Mouse (Mus musculus): ENCODE measurements at regions not wholly inside any gene's neighbourhood (a gene's known extent, or its start where the extent isn't known, plus 50 kb on each side); places are given as distances from the start of the nearest gene placed in this dataset.

DNA sequence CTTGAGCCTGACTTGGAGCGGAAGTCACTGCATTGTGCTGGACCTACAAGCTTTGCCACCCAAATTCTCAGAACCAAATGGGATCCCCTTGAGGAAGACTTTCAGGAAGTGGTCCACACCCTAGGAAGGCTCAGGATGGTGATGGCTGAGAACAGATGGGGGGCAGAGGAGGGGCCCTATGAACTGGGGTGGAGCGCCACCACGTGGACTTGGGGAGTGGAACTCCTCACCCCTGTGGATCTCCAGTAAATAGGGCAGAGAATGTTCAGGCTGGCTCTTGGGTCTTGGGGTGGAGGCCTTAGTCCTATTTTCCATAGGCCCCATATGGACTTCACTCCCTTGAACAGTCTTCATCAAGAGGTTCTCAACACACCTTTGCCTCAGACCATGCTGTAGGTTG lies 260.6 kb downstream of the Dysf start:
- TF ChIP-seq POLR2AphosphoS5 (IDR thresholded peaks at IDR 0.05; ENCODE audit: borderline replicate concordance, low read depth, low read length): no peak
- no peak for TF ChIP-seq SIN3A (IDR thresholded peaks at IDR 0.05; ENCODE audit: low read length)
- TF ChIP-seq HCFC1 (IDR thresholded peaks at IDR 0.05; ENCODE audit: low read depth, low read length): no peak
- TF ChIP-seq GATA1 (IDR thresholded peaks at IDR 0.05; ENCODE audit: low read depth, low read length): no peak
- no peak for TF ChIP-seq ZNF384 (IDR thresholded peaks at IDR 0.05; ENCODE audit: low read depth, low read length)
- no peak for TF ChIP-seq CTCF (IDR thresholded peaks at IDR 0.05 in 2 of 3, conservative IDR thresholded peaks at IDR 0.05 in 1 of 3; ENCODE audit: control insufficient read depth in 1 of 3, insufficient read depth in 1 of 3, low read depth in 2 of 3, low read length in 3 of 3, poor library complexity in 1 of 3, severe bottlenecking in 1 of 3)
- TF ChIP-seq USF2 (IDR thresholded peaks at IDR 0.05; ENCODE audit: borderline replicate concordance in 1 of 2, insufficient read depth in 1 of 2, low read depth in 1 of 2, low read length in 2 of 2): no peak
- TF ChIP-seq USF1 (IDR thresholded peaks at IDR 0.05; ENCODE audit: low read depth, low read length): no peak
- TF ChIP-seq POLR2A (IDR thresholded peaks at IDR 0.05; ENCODE audit: control insufficient read depth in 1 of 2, insufficient read depth in 1 of 2, low read depth in 1 of 2, low read length in 2 of 2, poor library complexity in 1 of 2): no peak
- TF ChIP-seq ZC3H11A (IDR thresholded peaks at IDR 0.05; ENCODE audit: low read depth, low read length): no peak
- no peak for TF ChIP-seq MEF2A (IDR thresholded peaks at IDR 0.05; ENCODE audit: extremely low read depth, insufficient replicate concordance, low read depth, low read length, poor library complexity, severe bottlenecking)
- TF ChIP-seq BHLHE40 (IDR thresholded peaks at IDR 0.05; ENCODE audit: borderline replicate concordance, low read depth, low read length): no peak
- no peak for TF ChIP-seq CHD2 (IDR thresholded peaks at IDR 0.05; ENCODE audit: low read length)
- TF ChIP-seq CHD1 (IDR thresholded peaks at IDR 0.05; ENCODE audit: low read depth, low read length): no peak
- no peak for TF ChIP-seq E2F4 (IDR thresholded peaks at IDR 0.05; ENCODE audit: borderline replicate concordance, low read depth, low read length)
- no peak for TF ChIP-seq ZKSCAN1 (IDR thresholded peaks at IDR 0.05; ENCODE audit: low read depth, low read length)
- H3K4me3 ChIP-seq (ENCODE audit: control insufficient read depth in 1 of 2, insufficient read depth in 1 of 2, low read depth in 2 of 2, low read length in 2 of 2): no peak overlapping the region
- H3K27me3 ChIP-seq (ENCODE audit: control insufficient read depth in 1 of 2, insufficient read depth in 2 of 2, low read length in 2 of 2): no peaks in the 10 kb centered on the region
- H3K27ac ChIP-seq (ENCODE audit: control insufficient read depth, low read depth, low read length): no peak overlapping the region
- H3K9ac ChIP-seq (ENCODE audit: control insufficient read depth, low read depth, low read length, poor library complexity, severe bottlenecking): no peak overlapping the region
- H3K36me3 ChIP-seq (ENCODE audit: control insufficient read depth in 1 of 2, insufficient read depth in 2 of 2, low read length in 2 of 2): no peaks in the 10 kb centered on the region
- H3K9me3 ChIP-seq (replicated peaks; ENCODE audit: insufficient read depth, low read length): no peaks in the 10 kb centered on the region
- no peak for DNase-seq (ENCODE audit: low read depth, low spot score)
- no peaks in the 10 kb centered on the region for H3K4me1 ChIP-seq (ENCODE audit: control insufficient read depth in 1 of 2, insufficient read depth in 2 of 2, low read length in 2 of 2)
- no peaks in the 10 kb centered on the region for H3K79me2 ChIP-seq (ENCODE audit: control insufficient read depth, insufficient read depth, low read length, poor library complexity)

DNA sequence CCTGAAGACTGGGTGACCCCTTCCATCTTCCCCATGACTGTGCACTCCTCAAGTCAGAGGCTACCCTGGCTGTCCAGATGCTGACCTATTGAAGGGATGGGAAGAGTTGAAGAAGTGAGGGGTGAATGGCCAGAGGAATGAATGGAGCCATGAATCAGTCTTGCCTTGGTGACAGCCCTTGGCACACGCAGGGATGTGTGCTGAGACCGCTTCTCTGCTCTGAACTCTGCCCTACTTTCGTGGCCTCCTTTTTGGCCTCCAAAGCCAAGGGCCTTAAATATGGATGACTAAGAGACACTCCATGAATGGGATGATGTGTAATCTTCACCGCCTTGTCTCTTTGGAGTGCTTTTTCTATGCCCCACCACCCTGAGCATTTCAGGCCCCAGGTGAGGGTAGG lies 259.7 kb downstream of the Dysf start:
- H3K9ac ChIP-seq (ENCODE audit: control insufficient read depth, low read depth, low read length, poor library complexity, severe bottlenecking): no peak overlapping the region
- no peak overlapping the region for H3K27ac ChIP-seq (ENCODE audit: control insufficient read depth, low read depth, low read length)
- no peak overlapping the region for H3K4me3 ChIP-seq (ENCODE audit: control insufficient read depth in 1 of 2, insufficient read depth in 1 of 2, low read depth in 2 of 2, low read length in 2 of 2)
- no peaks in the 10 kb centered on the region for H3K27me3 ChIP-seq (ENCODE audit: control insufficient read depth in 1 of 2, insufficient read depth in 2 of 2, low read length in 2 of 2)
- TF ChIP-seq MAZ (IDR thresholded peaks at IDR 0.05; ENCODE audit: low read depth, low read length) (no peak), NELFE (IDR thresholded peaks at IDR 0.05; ENCODE audit: low read depth, low read length) (no peak), GATA1 (IDR thresholded peaks at IDR 0.05; ENCODE audit: low read depth, low read length) (no peak), GABPA (IDR thresholded peaks at IDR 0.05; ENCODE audit: low read depth, low read length) (no peak), KAT2A (conservative IDR thresholded peaks at IDR 0.05; ENCODE audit: low read depth, low read length) (no peak), ZNF384 (IDR thresholded peaks at IDR 0.05; ENCODE audit: low read depth, low read length) (no peak), MAFK (IDR thresholded peaks at IDR 0.05; ENCODE audit: borderline replicate concordance, low read depth, low read length) (no peak), USF1 (IDR thresholded peaks at IDR 0.05; ENCODE audit: low read depth, low read length) (no peak), HCFC1 (IDR thresholded peaks at IDR 0.05; ENCODE audit: low read depth, low read length) (no peak), EP300 (IDR thresholded peaks at IDR 0.05; ENCODE audit: low read depth in 1 of 2, low read length in 2 of 2) (no peak), ZKSCAN1 (IDR thresholded peaks at IDR 0.05; ENCODE audit: low read depth, low read length) (no peak), MYC (IDR thresholded peaks at IDR 0.05; ENCODE audit: low read depth, low read length) (no peak), UBTF (IDR thresholded peaks at IDR 0.05; ENCODE audit: borderline replicate concordance, insufficient read depth, low read depth, low read length) (no peak), MAX (IDR thresholded peaks at IDR 0.05; ENCODE audit: low read length) (no peak), TAL1 (IDR thresholded peaks at IDR 0.05; ENCODE audit: low read length) (no peak), USF2 (IDR thresholded peaks at IDR 0.05; ENCODE audit: borderline replicate concordance in 1 of 2, insufficient read depth in 1 of 2, low read depth in 1 of 2, low read length in 2 of 2) (no peak)
- no peaks in the 10 kb centered on the region for H3K4me1 ChIP-seq (ENCODE audit: control insufficient read depth in 1 of 2, insufficient read depth in 2 of 2, low read length in 2 of 2)
- DNase-seq (ENCODE audit: low read depth, low spot score): no peak
- H3K79me2 ChIP-seq (ENCODE audit: control insufficient read depth, insufficient read depth, low read length, poor library complexity): no peaks in the 10 kb centered on the region
- H3K9me3 ChIP-seq (replicated peaks; ENCODE audit: insufficient read depth, low read length): no peaks in the 10 kb centered on the region
- no peaks in the 10 kb centered on the region for H3K36me3 ChIP-seq (ENCODE audit: control insufficient read depth in 1 of 2, insufficient read depth in 2 of 2, low read length in 2 of 2)
